Mouse (Mus musculus) ES-E14 (cell line): ENCODE data around the gene Gm28053. TPM values are rescaled to one million over a fixed set of nuclear protein-coding genes. Genes with fewer than 3 reads are reported as not detected.

Source experiments
- DNase-seq: peaks from one replicate; pipeline ENCODE4 v3.0.0-alpha.2; 2013; ENCODE audit warnings: low read depth, low spot score
- H3K27ac ChIP-seq: 2 replicates; pipeline ENCODE4 v1.5.1; 2012; ENCODE audit warnings: low read depth, mild to moderate bottlenecking, low read length, moderate library complexity, mixed read lengths; ENCODE audit not compliant: poor library complexity, insufficient read depth, severe bottlenecking
- H3K36me3 ChIP-seq: 2 replicates; pipeline ENCODE4 v1.6.1; 2012; ENCODE audit warnings: mild to moderate bottlenecking, low read length, moderate library complexity, mixed read lengths; ENCODE audit not compliant: control insufficient read depth, poor library complexity, insufficient read depth, severe bottlenecking
- H3K4me1 ChIP-seq, 2 experiments: fragments of 150-350 bp in 1 of 2; sonication (generic) in 1 of 2; 2 replicates each; pipeline ENCODE4 v1.6.1; 2012; ENCODE audit warnings: low read length in 2 of 2, mild to moderate bottlenecking in 1 of 2, mixed read lengths in 1 of 2; ENCODE audit not compliant: control insufficient read depth in 2 of 2, insufficient read depth in 2 of 2, poor library complexity in 1 of 2
- H3K4me3 ChIP-seq, 2 experiments: fragments of 150-350 bp in 1 of 2; sonication (generic) in 1 of 2; 2 replicates each; pipeline ENCODE4 v1.5.1; 2012; ENCODE audit warnings: low read length in 2 of 2, low read depth in 1 of 2, mild to moderate bottlenecking in 1 of 2, mixed read lengths in 1 of 2; ENCODE audit not compliant: insufficient read depth in 1 of 2, poor library complexity in 1 of 2, severe bottlenecking in 1 of 2
- H3K9ac ChIP-seq: 2 replicates; pipeline ENCODE4 v1.6.1; 2012; ENCODE audit warnings: low read depth, mild to moderate bottlenecking, low read length, mixed read lengths; ENCODE audit not compliant: poor library complexity, insufficient read depth, severe bottlenecking
- H3K9me3 ChIP-seq: fragments of 150-350 bp; sonication (generic); 2 replicates; pipeline ENCODE4 v1.6.1; 2012; ENCODE audit warnings: low read depth, mild to moderate bottlenecking, low read length; ENCODE audit not compliant: control insufficient read depth, insufficient read depth
- CHD2 ChIP-seq: IDR thresholded peaks from 2 replicates; pipeline ENCODE4 v1.6.1; 2014; ENCODE audit warnings: mild to moderate bottlenecking, low read depth, low read length, inconsistent platforms
- HCFC1 ChIP-seq: IDR thresholded peaks from 2 replicates; pipeline ENCODE4 v1.6.1; 2012; ENCODE audit warnings: low read length, inconsistent platforms, borderline replicate concordance; ENCODE audit not compliant: insufficient read depth
- MAFK ChIP-seq: IDR thresholded peaks from 2 replicates; pipeline ENCODE4 v1.6.1; 2014; ENCODE audit warnings: mild to moderate bottlenecking, low read depth, low read length, inconsistent platforms; ENCODE audit not compliant: insufficient read depth
- ZC3H11A ChIP-seq: IDR thresholded peaks from 2 replicates; pipeline ENCODE4 v1.6.1; 2012; ENCODE audit warnings: low read depth, mild to moderate bottlenecking, inconsistent platforms, low read length, borderline replicate concordance
- ZNF384 ChIP-seq: IDR thresholded peaks from 2 replicates; pipeline ENCODE4 v1.6.1; 2012; ENCODE audit warnings: low read depth, low read length, inconsistent platforms
- in situ Hi-C, 2 experiments: fragments of 600-800 bp; cut with MboI; formaldehyde crosslinking; loops; one replicate each; pipeline ENCODE4 v1.15.1; 2025; ENCODE audit warnings: low sequenced_read_pairs in 2 of 2, inconsistent platforms in 1 of 2; ENCODE audit not compliant: unreplicated experiment in 2 of 2
- total RNA-seq: library from RNA; depleted of rRNA; stranded (reverse); fragments of 300-350 nt; gene quantifications from 2 replicates; pipeline ENCODE4 v1.2.3, GENCODE M21; 2012

The Gm28053 gene
- total RNA-seq, 1 experiment = not detected

DNA sequence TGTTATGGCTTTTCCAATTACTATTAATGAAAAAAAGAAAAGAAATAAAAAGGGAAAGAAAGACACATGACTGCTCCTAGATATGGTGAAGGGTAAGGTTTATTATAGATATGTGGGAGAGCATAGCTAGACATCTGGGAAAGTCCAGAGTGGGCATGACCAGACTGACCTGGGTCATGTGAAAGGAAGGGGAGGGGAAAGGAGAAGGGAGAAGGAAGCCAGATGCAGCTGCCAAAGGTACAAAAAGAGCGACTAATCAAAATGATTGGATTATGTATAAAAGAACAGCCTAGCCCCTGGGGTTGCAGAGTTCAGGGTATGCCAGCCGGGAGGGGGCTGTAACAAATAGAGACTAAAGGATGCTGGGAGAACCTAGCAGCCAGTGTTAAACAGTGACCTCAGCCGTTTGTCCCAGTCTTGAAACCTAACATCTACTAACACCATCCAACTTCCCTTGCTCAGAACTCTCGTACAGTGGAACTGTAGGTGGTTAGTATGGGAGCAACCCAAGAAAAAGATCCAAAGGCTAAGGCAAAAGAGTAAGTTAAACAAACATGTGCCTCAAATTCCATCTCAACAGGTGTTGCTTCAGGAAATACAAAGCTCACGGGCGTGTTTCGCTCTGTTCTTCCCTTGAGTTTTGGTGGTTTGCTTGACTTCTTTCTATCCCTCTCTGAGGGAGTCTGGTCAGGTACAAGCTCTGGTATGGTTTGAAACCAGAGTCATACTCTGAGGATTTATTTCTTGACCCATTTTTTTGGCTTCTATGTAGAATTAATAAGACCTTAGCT, 20.1 kb upstream of the Gm28053 start:
- Histone ChIP-seq H3K9me3 (no peaks in the 10 kb centered on the region), H3K4me3 (no peak overlapping the region), H3K36me3 (no peaks in the 10 kb centered on the region), H3K27ac (no peak overlapping the region), H3K4me1 (no peaks in the 10 kb centered on the region), H3K9ac (no peak overlapping the region)
- no peak for DNase-seq
- TF ChIP-seq ZNF384 (no peak), HCFC1 (no peak), CHD2 (no peak), MAFK (no peak), ZC3H11A (no peak)
- in situ Hi-C loops = no loop called here

DNA sequence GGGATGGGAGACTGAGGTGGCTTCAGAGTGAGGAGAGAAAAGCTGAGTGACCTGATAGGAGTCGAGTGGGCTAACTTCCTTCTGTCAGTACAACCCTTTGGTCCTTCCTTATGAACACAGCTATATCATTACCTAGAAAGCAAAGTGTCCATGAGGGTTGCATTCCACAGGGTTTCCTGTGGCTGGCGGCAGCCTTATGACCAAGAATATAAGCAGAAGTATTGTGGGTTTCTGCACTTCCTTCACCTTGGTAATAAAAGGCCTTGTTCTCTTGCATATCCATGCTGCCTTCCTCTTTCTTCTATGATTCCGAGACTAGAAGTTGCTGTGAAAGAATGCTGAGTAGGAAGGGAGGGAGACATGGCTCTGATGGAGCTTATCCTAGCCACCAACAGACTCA, 19.5 kb upstream of the Gm28053 start:
- TF ChIP-seq ZNF384 = no peak
- no peak for TF ChIP-seq ZC3H11A
- TF ChIP-seq CHD2 = no peak
- TF ChIP-seq HCFC1 = no peak
- TF ChIP-seq MAFK = no peak
- no peaks in the 10 kb centered on the region for H3K9me3 ChIP-seq
- no peak overlapping the region for H3K27ac ChIP-seq
- in situ Hi-C loops = no loop called here
- no peak for DNase-seq
- H3K36me3 ChIP-seq = no peaks in the 10 kb centered on the region
- no peak overlapping the region for H3K4me3 ChIP-seq
- no peak overlapping the region for H3K9ac ChIP-seq
- no peaks in the 10 kb centered on the region for H3K4me1 ChIP-seq

GRCm38 (mm10) chr6:48700251-48701075, 17.9 kb upstream of the Gm28053 start:
- Histone ChIP-seq H3K36me3 (no peaks in the 10 kb centered on the region), H3K4me1 (no peaks in the 10 kb centered on the region), H3K9ac (no peak overlapping the region), H3K9me3 (no peaks in the 10 kb centered on the region), H3K4me3 (no peak overlapping the region), H3K27ac (no peak overlapping the region)
- DNase-seq = no peak
- no peak for TF ChIP-seq CHD2
- in situ Hi-C loops = no loop called here

- no peaks in the 10 kb centered on the region for H3K9me3 ChIP-seq
- DNase-seq = no peak
- H3K4me1 ChIP-seq = no peaks in the 10 kb centered on the region
- no peak for TF ChIP-seq ZNF384
- no peak for TF ChIP-seq HCFC1
- TF ChIP-seq CHD2 = no peak
- TF ChIP-seq ZC3H11A = no peak
- no peak for TF ChIP-seq MAFK
- no peaks in the 10 kb centered on the region for H3K36me3 ChIP-seq
- H3K27ac ChIP-seq = no peak overlapping the region
- H3K9ac ChIP-seq = no peak overlapping the region
- in situ Hi-C loops = no loop called here
- H3K4me3 ChIP-seq = no peak overlapping the region
Observed at GRCm38 (mm10) chr6:48702146-48702545, 16.3 kb upstream of the Gm28053 start.

GRCm38 (mm10) chr6:48702601-48703000, 15.8 kb upstream of the Gm28053 start:
- DNase-seq = no peak
- Histone ChIP-seq H3K9me3 (no peaks in the 10 kb centered on the region), H3K27ac (no peak overlapping the region), H3K36me3 (no peaks in the 10 kb centered on the region), H3K4me1 (no peaks in the 10 kb centered on the region), H3K9ac (no peak overlapping the region), H3K4me3 (no peak overlapping the region)
- no peak for TF ChIP-seq ZNF384
- no peak for TF ChIP-seq ZC3H11A
- no peak for TF ChIP-seq HCFC1
- TF ChIP-seq CHD2 = no peak
- TF ChIP-seq MAFK = no peak
- in situ Hi-C loops = no loop called here
